Mouse (Mus musculus): ENCODE data around the gene Aqp9.
A peak's percentile ranks its signal among the peaks of the same experiment; 100 is the strongest.

The Aqp9 gene

DNA sequence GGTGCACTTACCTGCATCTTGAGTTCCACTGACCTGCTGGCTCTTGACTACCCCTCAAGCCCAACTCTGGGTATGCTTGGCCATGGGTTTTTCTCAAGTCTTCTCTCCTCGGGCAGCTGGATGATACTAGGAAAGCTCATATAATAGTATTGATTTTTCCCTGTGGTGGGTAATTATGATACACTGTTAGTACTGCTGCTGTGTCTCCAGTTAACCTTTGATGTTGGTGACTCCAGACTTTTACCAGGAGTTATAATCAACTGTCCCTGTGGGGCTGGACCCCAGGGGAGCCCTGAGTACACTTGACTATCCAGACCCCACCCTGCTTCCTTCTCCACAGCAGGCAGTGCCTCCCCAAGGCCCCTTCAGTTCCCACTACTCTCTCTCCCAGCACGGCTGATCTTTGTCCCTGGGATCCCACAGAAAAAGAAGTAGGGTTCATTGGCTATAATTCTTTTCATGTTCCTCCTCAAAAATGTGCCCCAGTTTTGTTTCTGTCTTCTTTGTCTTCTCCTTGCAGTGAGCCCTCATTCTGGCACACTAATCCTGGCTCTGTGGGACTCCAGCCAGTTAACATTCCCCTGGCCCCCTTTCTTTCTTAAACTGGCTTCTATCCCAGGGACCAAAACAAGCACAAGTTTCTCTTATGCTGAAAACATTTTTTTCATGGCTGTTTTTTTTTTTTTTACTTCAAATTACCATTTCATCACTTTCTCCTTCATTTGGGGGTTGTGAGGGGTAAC is 838 bp downstream of the Aqp9 start:
- DNase-seq (ENCODE audit: low spot score in 2 of 2) = peak in 1 of 2 experiments; percentile 16

DNA sequence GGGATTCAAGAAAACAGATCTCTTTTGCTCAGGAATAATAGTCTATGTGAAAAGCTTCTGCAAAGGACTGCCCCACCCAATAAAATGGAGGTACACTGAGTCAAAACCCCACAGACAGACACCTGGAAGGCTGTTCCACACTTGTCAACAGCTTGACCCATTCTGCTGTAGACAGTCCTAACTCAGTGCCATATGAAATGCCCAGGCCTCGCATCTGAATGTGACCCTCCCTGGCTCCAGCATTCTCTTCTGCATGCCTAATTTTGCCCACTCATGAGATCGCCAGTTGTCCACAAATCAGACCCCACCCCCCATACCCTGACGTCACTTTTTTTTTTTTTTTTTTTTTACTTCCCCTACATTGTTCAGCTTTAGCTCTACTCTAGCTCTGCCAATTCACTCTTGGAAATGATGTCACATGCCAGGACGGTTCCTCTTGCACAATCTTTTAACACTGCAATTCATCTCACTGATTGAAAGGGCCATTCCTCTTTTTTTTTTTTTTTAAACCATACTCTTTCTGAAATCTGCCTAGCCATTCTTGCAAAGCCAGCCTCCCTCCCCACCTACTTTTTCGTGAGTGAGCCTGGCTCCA is 1.5 kb downstream of the Aqp9 start:
- peak in 1 of 2 experiments; percentile 40 for DNase-seq (ENCODE audit: low spot score in 2 of 2)

DNA sequence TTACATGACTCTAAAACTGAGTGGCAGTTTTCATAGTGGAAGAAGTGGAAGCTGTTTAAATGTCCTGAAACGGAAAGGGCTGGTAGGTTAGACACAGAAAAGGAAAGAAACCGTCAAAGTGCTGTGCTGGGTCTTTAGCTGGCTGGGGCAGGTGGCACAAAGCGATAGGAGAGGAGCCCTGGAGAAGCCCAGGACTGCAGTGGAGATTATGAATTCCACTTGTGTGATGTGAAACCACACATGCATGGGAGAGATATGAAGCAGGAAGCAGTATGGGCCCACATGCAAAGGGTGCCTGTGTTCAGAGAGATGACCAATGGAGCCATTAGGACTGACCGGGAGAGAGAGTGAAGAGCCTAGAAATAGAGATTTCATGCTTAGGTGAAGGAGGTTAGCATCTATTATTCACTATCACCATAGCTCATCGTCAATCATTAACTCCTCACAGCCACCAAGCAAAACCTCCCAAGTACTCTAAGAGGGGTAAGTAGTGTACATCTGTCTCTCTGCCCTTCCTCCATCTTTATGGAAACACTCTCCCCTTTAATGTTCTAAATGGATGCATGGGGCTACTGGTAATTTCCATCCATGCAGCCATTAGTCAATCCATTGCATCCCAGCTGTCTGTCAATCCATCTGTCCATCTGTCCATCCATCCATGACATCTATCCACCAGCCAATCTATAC is 2.3 kb downstream of the Aqp9 start:
- DNase-seq (ENCODE audit: low spot score in 2 of 2) = peak in 1 of 2 experiments; percentile 87

DNA sequence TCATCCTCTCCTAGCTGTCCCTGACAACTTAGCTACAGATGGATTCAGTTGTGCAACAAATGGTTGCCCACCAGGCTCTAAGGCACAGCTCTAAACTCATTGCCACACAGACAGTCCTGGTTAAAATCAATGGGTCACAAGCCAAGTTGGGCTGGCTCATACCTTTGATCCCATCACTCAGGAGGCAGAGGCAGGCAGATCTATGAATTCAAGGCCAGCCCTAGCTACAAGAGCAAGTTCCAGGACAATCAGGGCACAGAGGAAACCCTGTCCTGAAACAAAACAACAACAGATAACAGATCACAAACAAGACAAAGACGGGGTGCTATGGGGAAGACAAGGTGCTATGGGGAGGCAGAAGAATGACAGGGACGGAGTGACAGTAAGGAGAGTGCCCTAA is 3.0 kb downstream of the Aqp9 start:
- peak in 1 of 2 experiments; percentile 39 for DNase-seq (ENCODE audit: low spot score in 2 of 2)

DNA sequence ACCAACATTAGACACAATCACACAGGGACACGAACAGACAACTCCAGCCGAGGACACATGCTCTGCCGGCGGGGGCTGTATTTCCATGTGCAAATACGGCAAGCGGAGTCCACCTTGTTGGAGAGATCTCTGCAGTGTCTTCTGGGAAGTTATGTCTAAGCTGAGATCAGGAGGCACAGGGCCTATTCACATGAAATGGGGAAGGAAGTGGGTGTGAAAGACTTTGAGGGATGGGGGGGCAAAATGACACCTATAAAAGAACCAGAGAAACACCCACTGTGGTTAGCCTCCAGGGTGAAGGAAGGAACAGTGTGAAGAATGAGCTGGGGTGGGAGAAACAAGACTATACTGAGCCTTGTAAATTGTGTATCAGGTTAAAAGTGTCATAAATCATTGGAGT is 3.4 kb downstream of the Aqp9 start:
- peak in 1 of 2 experiments; percentile 49 for DNase-seq (ENCODE audit: low spot score in 2 of 2)

DNA sequence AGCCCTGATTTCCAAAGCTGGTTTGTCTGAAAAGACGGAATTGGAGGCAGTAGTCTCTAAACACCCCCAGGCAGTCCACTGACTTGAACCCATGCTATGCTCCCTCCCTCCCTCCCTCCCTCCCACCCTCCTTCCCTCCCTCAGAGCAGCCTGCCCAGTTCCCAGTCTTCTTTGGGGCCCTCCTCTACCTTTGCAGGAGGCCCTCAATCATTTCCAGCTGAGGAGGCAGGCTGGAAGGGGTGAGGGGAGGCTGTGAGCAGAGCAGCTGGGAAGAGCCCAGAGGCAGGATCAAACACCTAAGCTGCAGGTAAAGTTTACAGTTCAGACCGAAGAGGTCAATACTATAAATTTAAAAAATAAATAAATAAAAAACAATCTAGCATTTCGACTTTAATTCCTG is 4.1 kb downstream of the Aqp9 start:
- DNase-seq (ENCODE audit: low spot score in 2 of 2) = peak in 1 of 2 experiments; percentile 29

DNA sequence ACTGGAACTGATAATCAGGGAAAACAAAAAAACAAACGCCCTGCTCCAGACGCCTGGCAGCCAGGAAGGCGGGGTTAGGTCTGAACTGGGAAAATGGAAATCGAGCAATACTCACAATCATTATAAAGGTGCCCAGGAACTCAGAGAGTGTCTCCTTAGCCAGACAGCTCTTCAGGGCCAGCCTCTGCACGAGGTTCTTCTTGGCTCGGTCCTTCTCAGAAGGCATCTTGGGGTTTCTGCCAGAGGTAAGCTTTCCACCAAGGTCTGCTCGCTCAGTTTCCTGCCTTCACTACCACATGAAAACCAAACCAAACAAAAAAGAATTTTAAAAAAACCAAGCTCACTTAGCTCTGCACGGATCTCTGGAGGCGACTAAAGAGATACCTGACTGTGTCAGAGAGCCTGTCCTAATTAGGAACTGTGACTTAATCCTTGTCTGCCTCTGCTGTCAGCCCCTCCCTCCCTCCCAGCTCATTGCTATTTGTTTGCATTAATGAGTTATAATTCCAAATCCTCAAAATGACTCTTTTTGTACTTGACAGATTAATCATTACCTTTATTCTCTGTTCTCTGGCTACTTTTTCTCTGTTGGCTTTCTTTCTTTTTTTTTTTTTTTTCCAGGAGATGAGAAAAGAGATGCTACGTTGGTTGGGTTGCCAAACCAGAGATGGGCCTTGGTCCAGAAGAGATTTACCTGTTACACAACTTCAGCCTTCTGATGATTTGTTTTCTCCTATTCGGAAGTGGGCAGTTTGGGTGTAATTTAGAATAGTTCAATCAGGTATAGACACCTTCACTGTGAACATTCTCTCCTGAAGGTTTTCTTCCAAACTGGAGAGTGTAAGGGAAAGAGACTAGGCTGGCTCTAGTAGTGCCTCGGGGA is 5.4 kb downstream of the Aqp9 start:
- peak in 1 of 2 experiments; percentile 52 for DNase-seq (ENCODE audit: low spot score in 2 of 2)

DNA sequence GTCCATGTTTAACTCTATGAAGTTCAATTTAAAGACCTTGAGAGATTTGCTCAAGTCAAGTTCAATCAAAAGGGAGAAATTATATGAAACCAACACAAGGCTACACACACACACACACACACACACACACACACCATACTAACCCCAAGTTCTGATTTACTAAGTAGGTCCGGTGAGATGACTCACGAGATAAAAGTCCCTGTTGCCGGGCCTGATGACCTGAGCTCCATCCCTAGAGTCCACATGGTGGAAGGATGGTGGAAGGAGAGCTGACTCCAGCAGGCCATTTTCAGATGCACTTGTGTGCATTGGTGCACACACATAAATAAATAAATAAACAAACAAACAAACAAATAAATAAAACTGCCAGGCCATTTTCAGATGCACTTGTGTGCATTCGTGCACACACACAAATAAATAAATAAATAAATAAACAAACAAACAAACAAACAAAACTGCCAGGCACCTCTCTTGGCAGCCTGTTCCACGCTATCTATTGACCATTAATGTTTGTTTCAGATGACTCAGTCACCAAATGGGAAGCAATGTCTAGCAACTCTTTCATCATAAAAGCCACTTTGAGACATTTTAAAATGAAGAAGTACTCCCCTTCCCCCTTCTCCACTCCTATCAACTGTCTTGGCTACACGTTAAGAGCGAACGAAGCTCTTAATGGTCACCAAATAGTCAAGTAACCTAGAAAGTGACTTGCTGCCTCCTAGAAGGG is 6.2 kb downstream of the Aqp9 start:
- DNase-seq (ENCODE audit: low spot score in 2 of 2) = peak in 1 of 2 experiments; percentile 20

DNA sequence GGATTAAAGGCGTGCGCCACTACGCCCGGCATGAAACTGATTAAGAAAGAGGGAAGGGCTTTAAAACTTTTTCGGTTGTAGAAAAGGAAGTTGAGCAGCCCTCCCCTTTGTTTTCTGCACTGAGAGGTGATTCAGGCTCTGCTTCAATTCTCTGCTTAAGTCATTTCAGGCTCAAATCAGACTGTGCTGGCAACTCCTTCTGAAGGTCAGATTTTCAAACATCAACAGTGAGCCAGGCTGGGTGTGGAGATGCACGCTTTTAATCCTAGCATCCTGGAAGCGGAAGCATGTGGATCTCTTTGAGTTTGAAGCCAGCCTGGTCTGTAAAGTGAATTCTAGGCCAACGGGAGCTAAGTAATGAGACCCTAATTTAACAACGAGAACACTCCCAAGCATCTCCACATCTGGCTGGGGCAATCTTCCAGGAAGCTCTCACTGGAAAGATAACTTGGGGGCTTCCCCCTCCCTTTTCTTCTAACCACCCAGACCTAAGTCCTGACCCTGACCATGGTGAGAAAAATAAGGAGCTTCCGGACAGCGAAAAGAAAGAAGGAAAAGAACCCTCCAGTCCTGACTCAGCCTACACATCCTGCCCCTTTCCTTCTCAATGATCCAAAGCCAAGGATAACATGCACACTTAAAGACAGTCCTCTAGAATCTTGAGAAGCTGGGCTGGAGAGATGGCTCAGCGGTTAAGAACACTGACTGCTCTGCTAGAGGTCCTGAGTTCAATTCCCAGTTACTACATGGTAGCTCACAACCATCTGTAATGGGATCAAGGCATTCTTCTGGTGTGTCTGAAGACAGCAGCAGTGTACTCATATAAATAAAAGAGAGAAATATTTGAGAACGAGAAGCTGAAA is 7.4 kb downstream of the Aqp9 start:
- peak in 1 of 2 experiments; percentile 17 for DNase-seq (ENCODE audit: low spot score in 2 of 2)

DNA sequence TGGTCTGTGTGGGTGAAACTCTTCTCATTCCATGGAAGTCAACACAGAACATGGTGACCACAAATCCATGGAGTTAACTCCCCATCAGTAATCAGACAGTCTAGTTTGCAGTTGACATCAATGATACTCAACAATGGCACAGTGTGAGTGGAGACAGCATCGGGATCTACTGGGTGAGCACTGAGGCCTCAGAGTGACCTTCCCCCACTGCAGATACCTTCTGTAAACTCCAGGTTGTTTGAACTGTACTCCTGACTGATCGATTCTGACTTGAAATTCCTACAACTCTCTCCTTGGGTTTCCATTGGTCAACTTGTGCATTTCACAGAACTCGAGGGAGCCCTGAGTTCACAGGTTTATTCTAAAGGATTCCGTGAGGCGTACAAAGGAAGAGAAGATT is 8.8 kb downstream of the Aqp9 start:
- no peak for DNase-seq (ENCODE audit: low spot score in 2 of 2)

DNA sequence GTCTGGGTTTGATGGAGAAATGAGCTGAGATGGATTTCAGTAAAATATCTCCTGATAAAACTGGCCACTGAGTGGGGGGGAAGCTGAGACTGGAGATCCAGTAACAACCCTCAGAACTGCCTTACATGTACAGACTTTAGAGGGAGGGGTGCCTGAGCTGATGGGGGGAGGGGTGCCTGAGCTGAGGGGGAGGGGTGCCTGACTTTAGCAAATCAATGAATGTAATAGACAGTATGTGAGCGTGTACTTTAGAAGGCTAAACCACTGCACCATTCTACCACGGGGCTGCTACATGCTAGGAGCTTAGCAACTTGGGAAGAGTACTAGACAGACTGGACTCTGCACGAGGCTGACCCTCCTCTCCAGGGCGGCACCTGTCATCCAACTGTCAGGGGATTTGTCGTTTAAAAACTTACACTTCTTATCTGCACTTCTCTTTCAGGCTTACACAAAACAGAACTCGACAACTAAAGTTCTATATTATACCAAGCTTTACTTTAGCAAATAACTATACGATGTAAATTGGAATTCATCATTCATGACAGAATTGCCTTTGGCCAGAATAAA is 9.3 kb downstream of the Aqp9 start:
- DNase-seq (ENCODE audit: low spot score in 2 of 2) = peak in 1 of 2 experiments; percentile 16

DNA sequence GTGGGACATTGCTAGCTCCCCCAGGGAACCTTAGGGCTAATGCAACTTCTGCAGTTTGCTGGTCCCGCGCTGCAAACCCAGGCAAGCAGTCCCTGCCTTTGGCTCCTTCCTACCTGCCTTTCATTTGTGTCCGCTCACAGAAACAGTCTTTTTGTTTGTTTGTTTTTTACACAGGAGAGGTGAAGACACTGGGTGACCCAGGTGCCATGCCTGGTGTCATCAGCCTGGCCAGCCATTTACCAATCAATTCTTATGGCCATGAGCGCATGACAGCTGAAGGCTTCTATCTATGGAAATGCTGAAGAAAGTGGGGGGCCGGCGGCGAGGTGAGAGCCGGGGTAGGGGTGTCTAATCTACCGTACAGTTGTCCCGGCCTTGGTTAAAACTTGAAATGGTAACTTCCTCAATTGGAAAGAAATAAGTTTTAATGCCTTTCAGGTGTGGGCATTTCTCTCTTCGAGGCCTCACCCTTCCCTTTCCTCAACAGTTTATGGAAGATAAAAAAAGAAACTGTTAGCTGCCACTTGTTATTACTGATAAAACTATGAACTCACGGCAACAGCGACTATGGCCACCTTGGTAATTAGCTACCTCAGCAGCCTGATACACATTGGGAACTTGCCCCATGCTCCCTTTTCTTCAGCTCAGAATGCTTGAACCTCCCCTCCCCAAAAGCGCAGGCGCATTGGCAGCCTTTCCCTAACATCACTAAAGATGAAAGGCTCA is 10.4 kb downstream of the Aqp9 start:
- DNase-seq (ENCODE audit: low spot score in 2 of 2) = peak in 1 of 2 experiments; percentile 47

DNA sequence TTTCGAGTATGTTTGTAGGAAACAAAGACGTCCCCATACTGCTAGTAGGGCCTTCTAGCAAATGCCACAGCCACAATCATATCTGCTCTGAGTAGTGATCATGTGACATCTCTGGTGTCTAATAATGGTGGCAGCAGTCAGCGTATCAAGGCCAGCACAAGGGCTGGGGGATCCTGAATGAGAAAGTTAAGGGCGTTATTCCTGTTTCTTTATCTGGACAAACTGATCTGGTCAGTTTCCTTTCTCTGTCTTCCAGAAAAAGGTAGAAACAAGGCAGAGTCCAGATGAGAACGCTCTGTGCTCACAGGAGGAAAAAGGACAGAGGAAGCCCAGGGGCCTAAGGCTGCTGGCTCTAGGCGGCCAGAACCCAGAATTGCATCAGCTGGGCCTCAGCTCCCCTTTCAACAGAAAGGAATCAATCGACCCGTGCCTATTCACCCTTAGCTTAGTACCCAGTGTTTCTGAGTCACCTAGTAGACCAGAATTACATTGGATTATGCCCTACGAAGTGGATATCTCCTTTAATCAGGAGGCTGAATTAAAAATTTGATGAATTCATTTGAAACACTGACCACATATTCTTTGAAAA is 11.9 kb downstream of the Aqp9 start:
- DNase-seq (ENCODE audit: low spot score in 2 of 2) = peak in 1 of 2 experiments; percentile 21

DNA sequence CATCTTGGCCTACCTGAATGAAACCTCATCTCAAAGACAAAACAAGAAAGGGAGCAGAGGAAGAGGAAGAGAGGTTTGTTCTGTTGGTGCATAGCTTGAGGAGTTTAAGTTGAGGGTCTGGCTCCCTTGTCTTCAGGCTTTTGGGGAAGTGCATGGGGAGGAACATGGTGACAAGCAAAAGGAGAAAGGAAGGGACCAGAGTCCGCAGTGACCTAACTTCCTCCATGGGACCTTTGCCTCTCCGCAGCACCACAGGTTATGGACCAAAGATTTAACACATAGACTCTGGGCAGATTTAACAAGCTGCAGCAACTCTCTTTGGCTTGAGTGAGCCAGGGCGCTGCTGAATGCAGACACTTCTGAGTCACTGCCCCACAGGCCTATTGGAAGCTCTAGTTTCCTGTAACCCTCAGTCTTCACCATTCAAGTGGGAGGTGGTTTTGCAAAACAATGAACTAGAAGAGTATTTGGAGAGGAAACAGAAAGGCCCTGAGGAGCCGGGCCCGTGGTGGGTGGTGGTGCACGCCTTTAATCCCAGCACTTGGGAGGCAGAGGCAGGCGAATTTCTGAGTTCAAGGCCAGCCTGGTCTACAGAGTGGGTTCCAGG is 13.0 kb downstream of the Aqp9 start:
- peak; percentile 11 to 13 for DNase-seq (ENCODE audit: low spot score in 2 of 2)

DNA sequence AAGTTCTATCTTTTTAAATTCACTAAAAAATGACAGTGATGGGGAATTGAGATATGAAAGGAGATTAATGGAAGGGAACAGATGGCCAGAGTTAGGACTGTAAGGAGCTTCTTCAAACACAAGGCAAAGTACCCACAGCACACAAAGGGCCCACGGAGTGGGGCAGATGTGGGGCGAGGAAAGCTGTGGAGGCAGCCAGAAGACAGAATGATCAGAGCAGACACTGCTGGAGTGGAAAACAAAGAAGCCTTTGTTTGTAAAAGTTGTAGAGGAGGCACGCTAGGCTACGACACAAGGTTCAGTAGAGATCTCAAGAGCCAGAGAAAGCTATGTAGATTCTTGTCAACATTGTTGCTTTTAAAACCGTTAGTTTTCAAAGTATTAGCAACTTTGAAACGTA is 17.1 kb downstream of the Aqp9 start:
- peak in 1 of 2 experiments; percentile 9 for DNase-seq (ENCODE audit: low spot score in 2 of 2)

DNA sequence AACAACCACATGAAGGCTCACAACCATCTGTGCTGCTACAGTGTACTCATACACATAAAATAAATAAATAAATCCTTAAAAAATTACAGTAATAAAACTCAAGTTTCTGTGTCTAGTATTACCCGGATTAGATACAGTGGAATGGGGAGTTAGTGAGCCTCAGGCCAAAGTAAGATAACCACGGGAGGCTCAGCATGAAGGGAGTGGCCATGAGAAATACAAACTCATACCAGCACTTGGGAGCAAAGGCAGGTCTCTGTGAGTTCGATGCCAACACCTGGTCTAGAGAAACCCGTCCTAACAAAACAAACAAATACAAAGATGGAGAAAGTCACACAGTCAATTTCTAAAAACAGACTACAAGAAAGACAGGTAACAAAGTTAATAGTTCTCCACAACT is 18.3 kb downstream of the Aqp9 start:
- DNase-seq (ENCODE audit: low spot score in 2 of 2) = no peak

DNA sequence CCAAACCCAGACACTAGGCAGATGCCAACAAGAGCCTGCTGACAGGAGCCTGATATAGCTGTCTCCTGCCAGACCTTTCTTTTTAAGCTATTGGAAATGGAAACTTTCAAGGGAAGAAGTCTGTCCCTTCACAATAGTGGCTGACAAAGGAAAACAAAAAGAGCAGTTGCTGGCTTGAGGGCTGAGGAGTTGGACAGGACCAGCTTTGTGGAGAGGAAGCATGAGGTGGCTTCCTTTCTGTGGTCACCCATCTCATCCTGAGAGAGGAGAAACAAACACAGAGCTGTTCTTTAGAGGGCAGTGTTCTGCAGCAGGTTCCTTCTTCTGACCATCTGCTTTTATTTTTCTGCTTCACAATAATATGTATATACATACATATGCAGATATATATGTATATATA is 19.6 kb downstream of the Aqp9 start:
- DNase-seq (ENCODE audit: low spot score in 2 of 2) = no peak

DNA sequence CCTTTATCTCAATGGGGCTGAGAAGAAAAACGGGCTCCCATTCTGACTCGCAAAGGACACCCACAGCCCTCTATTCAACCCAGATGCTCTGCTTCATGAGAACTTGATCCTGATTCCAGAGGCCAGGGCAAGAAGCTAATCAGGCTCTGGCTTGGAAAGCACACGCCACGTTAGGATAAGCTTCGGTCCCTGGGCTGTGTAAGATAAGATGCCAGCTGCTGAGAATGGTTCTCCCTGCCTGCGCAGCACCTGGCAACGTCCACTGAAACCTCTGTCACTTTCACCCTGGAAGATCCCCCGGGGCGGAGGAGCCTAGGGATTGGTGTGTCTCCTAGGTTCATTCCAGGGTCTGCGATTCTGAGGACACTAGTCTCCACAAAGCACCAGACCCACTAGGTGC is 22.3 kb downstream of the Aqp9 start:
- DNase-seq (ENCODE audit: low spot score in 2 of 2) = peak; percentile 46 to 73
